Mouse (Mus musculus) forebrain, embryonic 15.5 days (tissue): ENCODE data around the gene Col1a2. TPM values are rescaled to one million over a fixed set of nuclear protein-coding genes. Genes with fewer than 3 reads are reported as not detected.

ENCODE experiments used
- ATAC-seq: fragments of 200-750 bp; cut with Nextera tagmentation; replicated peaks from 2 replicates; pipeline ENCODE4 v1.8.0; 2017; ENCODE audit warnings: mild to moderate bottlenecking, moderate TSS enrichment, moderate library complexity
- H3K27ac ChIP-seq: fragments of 300-500 bp; sonication (generic); replicated peaks from 2 replicates; pipeline ENCODE4 v1.5.1; 2015; ENCODE audit warnings: mild to moderate bottlenecking, inconsistent platforms
- H3K27me3 ChIP-seq: fragments of 300-500 bp; sonication (generic); 2 replicates; pipeline ENCODE4 v1.6.1; 2015; ENCODE audit warnings: inconsistent platforms
- H3K36me3 ChIP-seq: fragments of 300-500 bp; sonication (generic); 2 replicates; pipeline ENCODE4 v1.6.1; 2015; ENCODE audit warnings: mild to moderate bottlenecking, inconsistent platforms
- H3K4me1 ChIP-seq: fragments of 300-500 bp; sonication (generic); 2 replicates; pipeline ENCODE4 v1.6.1; 2015; ENCODE audit warnings: inconsistent platforms
- H3K4me2 ChIP-seq: fragments of 300-500 bp; sonication (generic); replicated peaks from 2 replicates; pipeline ENCODE4 v1.6.1; 2015; ENCODE audit warnings: mild to moderate bottlenecking, inconsistent platforms
- H3K4me3 ChIP-seq: fragments of 300-500 bp; sonication (generic); 2 replicates; pipeline ENCODE4 v1.5.1; 2015; ENCODE audit warnings: mild to moderate bottlenecking, inconsistent platforms
- H3K9ac ChIP-seq: fragments of 300-500 bp; sonication (generic); replicated peaks from 2 replicates; pipeline ENCODE4 v1.6.1; 2015; ENCODE audit warnings: mild to moderate bottlenecking, inconsistent platforms
- H3K9me3 ChIP-seq: fragments of 300-500 bp; sonication (generic); 2 replicates; pipeline ENCODE4 v1.6.1; 2016; ENCODE audit warnings: inconsistent platforms
- WGBS: fragments of 180-500 bp; shearing (Covaris S2); methylation state at CpG from one replicate; pipeline ENCODE4 v1.1.7; 2015; ENCODE audit warnings: mixed read lengths; 5-methylcytosine and 5-hydroxymethylcytosine counted together
- polyA plus RNA-seq: library from polyadenylated mRNA; unstranded; fragments of >200 nt; fragmentation: Nextera tagmentation; extraction: Ambion mirVana; gene quantifications from 2 replicates; pipeline ENCODE4 v1.2.1, GENCODE M21; 2015

Col1a2 gene
- polyA plus RNA-seq, 1 experiment from 2014 or later: 40.4 TPM

DNA sequence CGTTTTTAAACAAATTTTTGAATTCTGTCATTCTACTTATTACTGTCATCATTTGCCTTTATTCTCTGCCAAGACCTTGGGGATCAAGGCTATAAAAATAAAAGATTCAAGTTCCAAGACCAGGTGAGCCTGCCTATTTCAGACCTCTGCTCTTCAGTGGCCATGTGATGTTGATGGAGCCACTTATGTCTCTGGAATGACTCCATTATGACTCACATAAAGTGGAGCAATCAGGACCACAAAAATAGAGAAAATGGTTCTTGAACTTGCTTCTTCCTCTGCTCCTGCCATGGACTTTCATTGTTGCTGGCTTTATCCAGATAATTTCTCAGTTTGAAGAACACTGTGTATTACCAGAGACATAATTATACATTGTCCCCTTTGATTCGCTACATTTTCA is 10.9 kb upstream of the Col1a2 start:
- Histone ChIP-seq H3K4me1 (0 out of 2 replicates have a peak, but pooled peaks cover 5% of the 10 kb centered on the region), H3K27ac (no peak overlapping the region), H3K27me3 (no peaks in the 10 kb centered on the region), H3K36me3 (no peaks in the 10 kb centered on the region), H3K9ac (no peak overlapping the region), H3K4me2 (no peak overlapping the region), H3K9me3 (no peaks in the 10 kb centered on the region), H3K4me3 (no peak overlapping the region)
- 80% methylated on average over 2 of the region's 2 CpGs for WGBS
- no peak for ATAC-seq

DNA sequence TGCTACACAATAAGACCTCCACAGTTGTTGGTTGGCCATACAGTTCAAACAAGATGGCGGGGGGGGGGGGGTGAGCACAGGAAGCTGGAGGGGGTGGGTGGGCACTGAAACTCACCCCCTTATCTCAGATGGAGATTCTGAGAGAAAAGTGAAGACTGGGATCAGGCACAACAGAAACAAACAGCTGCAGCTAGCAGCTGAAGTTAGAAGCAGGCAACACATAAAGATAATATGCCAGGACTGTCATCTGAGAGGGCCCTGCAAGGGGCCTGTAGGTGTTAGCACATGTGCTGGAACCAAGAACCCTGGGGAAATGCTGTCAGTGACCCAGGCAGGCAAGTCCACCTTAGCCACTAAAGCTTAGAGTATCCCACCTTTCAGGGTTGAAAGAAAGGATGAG is 8.2 kb upstream of the Col1a2 start:
- ATAC-seq: no peak
- H3K4me1 ChIP-seq: no peaks in the 10 kb centered on the region
- WGBS: 88% methylated on average over 1 of the region's 1 CpGs

DNA sequence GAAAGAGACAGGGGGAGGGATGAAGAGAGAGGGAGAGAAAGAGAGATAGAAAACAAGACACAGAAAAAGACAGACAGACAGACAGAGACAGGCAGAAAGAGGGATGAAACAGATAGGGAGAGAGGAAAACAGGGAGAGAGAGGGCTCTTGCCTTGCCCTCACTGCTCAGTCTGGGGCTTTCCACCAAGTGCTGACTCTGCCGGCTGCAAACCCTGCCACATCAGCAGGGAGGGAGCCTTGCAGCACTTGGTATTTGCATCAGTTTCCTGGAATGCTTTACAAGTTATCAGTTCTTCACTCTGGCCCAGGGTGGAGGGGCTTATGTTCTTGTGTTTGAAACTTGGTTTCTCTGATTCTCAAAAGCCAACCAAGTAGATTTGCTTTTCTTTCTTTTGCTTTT is 1.5 kb upstream of the Col1a2 start:
- Histone ChIP-seq H3K9me3 (no peaks in the 10 kb centered on the region), H3K27ac (no peak overlapping the region), H3K36me3 (no peaks in the 10 kb centered on the region), H3K27me3 (peaks cover 6% of the 10 kb centered on the region), H3K4me1 (peaks cover 7% of the 10 kb centered on the region), H3K9ac (no peak overlapping the region), H3K4me2 (no peak overlapping the region), H3K4me3 (no peak overlapping the region)
- ATAC-seq: no peak
- WGBS: 9% methylated on average over 1 of the region's 1 CpGs

More for the DNA sequence above, 8.2 kb upstream of the Col1a2 start:
- H3K4me2 ChIP-seq: no peak overlapping the region
- no peak overlapping the region for H3K27ac ChIP-seq
- H3K36me3 ChIP-seq: no peaks in the 10 kb centered on the region
- H3K4me3 ChIP-seq: no peak overlapping the region
- H3K9me3 ChIP-seq: no peaks in the 10 kb centered on the region
- H3K27me3 ChIP-seq: no peaks in the 10 kb centered on the region
- H3K9ac ChIP-seq: no peak overlapping the region

DNA sequence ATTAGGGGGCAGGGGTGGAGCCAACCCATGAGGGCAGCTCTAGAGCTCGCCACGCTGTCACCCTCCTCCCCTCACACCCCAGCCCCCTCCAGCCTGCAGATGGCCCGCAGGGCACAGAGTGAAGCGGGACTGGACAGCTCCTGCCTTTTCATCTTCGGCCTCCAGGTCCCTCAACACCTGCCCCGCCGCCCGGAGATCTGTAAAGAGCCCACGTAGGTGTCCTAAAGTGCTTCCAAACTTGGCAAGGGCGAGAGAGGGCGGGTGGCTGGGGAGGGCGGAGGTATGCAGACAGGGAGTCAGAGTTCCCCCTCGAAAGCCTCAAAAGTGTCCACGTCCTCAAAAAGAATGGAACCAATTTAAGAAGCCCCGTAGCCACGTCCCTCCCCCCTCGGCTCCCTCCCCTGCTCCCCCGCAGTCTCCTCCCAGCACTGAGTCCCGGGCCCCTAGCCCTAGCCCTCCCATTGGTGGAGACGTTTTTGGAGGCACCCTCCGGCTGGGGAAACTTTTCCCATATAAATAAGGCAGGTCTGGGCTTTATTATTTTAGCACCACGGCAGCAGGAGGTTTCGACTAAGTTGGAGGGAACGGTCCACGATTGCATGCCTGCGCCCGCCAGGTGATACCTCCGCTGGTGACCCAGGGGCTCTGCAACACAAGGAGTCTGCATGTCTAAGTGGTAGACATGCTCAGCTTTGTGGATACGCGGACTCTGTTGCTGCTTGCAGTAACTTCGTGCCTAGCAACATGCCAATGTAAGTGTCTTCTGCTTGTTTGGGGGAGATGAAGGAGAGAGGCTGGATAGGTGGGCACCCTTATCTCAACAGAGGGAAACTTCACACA is 764 bp downstream of the Col1a2 start:
- no peaks in the 10 kb centered on the region for H3K36me3 ChIP-seq
- H3K9ac ChIP-seq: no peak overlapping the region
- ATAC-seq: peak; percentile 80
- no peaks in the 10 kb centered on the region for H3K9me3 ChIP-seq
- no peak overlapping the region for H3K27ac ChIP-seq
- H3K4me2 ChIP-seq: peak overlapping the region; percentile 65
- peaks cover 6% of the 10 kb centered on the region for H3K27me3 ChIP-seq
- H3K4me1 ChIP-seq: peaks cover 7% of the 10 kb centered on the region
- H3K4me3 ChIP-seq: peak overlapping the region; percentile 33
- 2% methylated on average over 31 of the region's 31 CpGs for WGBS

DNA sequence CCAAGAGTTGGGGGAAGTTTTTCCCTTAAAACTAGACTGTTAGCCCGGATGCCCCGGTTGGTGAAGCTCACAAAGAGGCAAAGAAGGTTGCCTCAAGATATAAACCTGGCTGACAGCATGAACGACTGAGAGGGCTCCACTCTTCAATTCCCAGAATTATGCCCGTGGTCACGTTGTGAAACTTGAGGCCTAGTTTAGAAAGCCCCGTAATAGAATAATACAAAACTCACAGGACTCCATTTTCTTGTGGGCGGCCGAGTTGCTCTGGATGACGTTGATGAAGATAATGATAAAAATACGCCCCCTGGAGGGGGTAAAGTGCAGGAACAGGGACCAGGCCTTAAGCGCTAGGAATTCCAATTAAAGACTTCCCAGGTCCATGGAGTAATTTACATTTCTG is 1.5 kb downstream of the Col1a2 start:
- Histone ChIP-seq H3K4me1 (peaks cover 7% of the 10 kb centered on the region), H3K36me3 (no peaks in the 10 kb centered on the region), H3K27me3 (peaks cover 6% of the 10 kb centered on the region), H3K27ac (no peak overlapping the region), H3K9me3 (no peaks in the 10 kb centered on the region), H3K4me3 (no peak overlapping the region), H3K9ac (no peak overlapping the region), H3K4me2 (peak overlapping the region; percentile 65; the same call in 1 of the 2 replicates)
- 14% methylated on average over 11 of the region's 11 CpGs for WGBS
- ATAC-seq: no peak

DNA sequence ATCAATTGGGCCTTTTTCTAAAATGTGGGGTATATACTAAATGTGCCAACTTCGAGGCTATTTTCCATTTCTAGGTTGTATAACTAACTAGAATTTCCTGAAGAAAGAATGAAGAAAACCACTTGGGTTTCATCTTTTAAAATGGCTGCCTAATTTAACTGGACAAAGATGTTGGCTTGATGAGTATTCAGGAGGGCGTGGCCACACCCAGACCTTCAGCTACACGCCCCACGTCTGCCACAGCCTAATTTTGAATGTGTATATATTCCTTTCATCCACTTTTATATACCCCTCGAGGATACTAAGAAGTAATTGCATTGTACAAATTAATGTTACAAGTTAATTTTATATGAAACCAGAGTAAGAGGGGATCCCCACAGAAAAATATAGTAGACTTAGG is 2.2 kb downstream of the Col1a2 start:
- H3K4me1 ChIP-seq: peaks cover 7% of the 10 kb centered on the region
- no peaks in the 10 kb centered on the region for H3K9me3 ChIP-seq
- no peaks in the 10 kb centered on the region for H3K36me3 ChIP-seq
- peaks cover 6% of the 10 kb centered on the region for H3K27me3 ChIP-seq
- ATAC-seq: no peak
- H3K27ac ChIP-seq: no peak overlapping the region
- no peak overlapping the region for H3K4me3 ChIP-seq
- no peak overlapping the region for H3K4me2 ChIP-seq
- H3K9ac ChIP-seq: no peak overlapping the region
- 80% methylated on average over 5 of the region's 5 CpGs for WGBS

DNA sequence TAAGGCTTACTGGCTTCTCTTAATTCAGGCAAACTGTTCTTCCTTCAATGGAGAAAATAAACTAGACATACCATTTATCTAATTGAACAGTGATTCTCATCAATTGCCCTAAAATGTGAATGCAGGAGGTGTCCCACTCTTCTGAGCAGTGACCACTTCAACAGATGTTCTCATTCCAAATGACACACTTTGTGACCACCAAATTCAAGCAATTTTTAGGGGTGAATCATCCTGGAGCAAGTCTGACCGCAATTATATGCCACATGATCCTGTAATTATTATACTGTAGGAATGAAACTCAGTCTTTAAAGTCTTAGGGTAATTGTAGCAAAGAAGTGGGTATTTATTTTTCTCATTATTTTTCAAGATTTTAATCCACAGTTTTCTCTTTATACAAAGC is 2.7 kb downstream of the Col1a2 start:
- H3K9me3 ChIP-seq: no peaks in the 10 kb centered on the region
- H3K4me1 ChIP-seq: peaks cover 7% of the 10 kb centered on the region
- no peak overlapping the region for H3K4me3 ChIP-seq
- WGBS: 89% methylated on average over 1 of the region's 1 CpGs
- no peak overlapping the region for H3K9ac ChIP-seq
- no peaks in the 10 kb centered on the region for H3K36me3 ChIP-seq
- no peak overlapping the region for H3K4me2 ChIP-seq
- no peak overlapping the region for H3K27ac ChIP-seq
- no peak for ATAC-seq
- peaks cover 6% of the 10 kb centered on the region for H3K27me3 ChIP-seq

DNA sequence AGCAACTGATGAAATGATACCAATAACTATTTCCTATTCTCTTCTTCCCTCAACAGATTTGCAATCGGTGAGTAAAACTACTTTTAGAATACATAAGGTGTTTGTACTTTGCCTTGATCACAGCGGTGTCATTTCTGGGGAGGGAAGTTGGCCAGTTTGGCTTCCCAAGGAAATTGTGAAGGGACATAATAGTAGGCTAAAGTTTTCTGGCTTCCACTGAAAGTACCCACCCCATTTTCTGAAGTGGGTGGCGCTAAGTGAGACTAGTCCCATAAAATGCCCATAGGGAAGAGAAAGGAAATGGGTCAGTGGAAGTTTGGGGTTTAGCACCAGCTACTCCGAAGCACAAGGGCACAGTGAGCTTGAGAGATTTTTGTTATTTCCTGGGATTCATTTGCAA is 3.7 kb downstream of the Col1a2 start:
- Histone ChIP-seq H3K27ac (no peak overlapping the region), H3K36me3 (no peaks in the 10 kb centered on the region), H3K9me3 (no peaks in the 10 kb centered on the region), H3K9ac (no peak overlapping the region), H3K4me3 (no peak overlapping the region), H3K4me1 (peaks cover 7% of the 10 kb centered on the region), H3K27me3 (peaks cover 6% of the 10 kb centered on the region), H3K4me2 (no peak overlapping the region)
- ATAC-seq: no peak
- 88% methylated on average over 4 of the region's 4 CpGs for WGBS

DNA sequence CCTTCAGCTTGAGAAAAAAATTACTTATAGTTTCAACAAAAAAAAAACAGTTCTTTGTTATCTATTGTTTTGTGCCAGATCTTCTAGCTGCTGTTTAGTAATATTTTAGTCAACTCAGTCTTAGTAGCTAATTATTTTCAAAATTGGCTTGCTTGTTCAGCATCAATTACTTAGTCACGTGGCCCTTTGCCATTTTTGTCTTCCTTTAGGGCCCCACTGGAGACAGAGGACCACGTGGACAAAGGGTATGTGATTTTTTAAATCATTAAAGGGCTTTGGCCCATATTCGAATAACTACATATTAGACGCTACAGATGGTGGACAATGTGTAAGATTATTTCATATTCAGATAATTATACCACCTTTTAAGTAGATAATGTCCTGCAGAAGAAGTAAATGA is 4.8 kb downstream of the Col1a2 start:
- Histone ChIP-seq H3K27ac (no peak overlapping the region), H3K4me1 (peaks cover 7% of the 10 kb centered on the region), H3K9ac (no peak overlapping the region), H3K9me3 (no peaks in the 10 kb centered on the region), H3K4me2 (no peak overlapping the region), H3K36me3 (no peaks in the 10 kb centered on the region), H3K27me3 (peaks cover 3% of the 10 kb centered on the region), H3K4me3 (no peak overlapping the region)
- WGBS: 65% methylated on average over 4 of the region's 4 CpGs
- ATAC-seq: no peak

DNA sequence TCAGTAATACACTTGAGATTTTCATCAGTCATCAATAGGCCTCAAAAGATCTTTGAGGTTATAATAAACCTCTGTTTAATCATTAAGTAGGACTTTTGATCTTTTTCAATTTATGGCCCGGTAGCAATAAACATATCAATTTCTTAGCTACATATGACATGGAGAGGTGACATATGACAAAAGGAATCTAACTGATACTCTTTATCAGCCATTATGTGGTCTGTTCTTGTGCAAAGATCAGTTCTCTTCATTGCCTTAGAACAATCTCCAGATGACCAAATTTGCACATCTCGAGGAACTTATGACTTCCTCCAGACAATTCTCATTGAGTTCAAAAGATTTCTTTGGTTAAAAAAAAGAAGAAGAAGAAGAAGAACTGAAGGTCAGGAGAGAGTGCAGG is 10.1 kb downstream of the Col1a2 start:
- 93% methylated on average over 2 of the region's 2 CpGs for WGBS

DNA sequence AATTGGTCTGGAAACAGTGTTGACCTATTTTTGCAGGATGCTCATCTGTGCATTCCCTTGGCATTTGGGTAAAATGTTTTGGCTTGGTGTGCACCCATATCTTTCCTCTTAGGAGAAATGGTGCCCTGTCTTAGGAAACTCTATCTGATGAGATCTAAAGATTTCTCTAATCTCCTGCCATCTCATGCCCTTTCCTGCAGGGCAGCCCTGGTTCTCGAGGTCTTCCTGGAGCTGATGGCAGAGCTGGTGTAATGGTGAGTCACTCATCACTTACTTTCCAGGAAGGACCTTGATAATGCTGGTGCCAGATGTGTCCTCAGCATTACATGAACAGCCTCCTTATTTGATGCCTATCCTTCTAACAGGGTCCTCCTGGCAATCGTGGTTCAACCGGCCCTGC is 16.4 kb downstream of the Col1a2 start:
- no peaks in the 10 kb centered on the region for H3K27me3 ChIP-seq
- H3K27ac ChIP-seq: no peak overlapping the region
- no peak overlapping the region for H3K4me2 ChIP-seq
- no peak overlapping the region for H3K9ac ChIP-seq
- ATAC-seq: no peak
- no peaks in the 10 kb centered on the region for H3K4me1 ChIP-seq
- WGBS: 93% methylated on average over 3 of the region's 3 CpGs
- H3K9me3 ChIP-seq: no peaks in the 10 kb centered on the region
- no peak overlapping the region for H3K4me3 ChIP-seq
- H3K36me3 ChIP-seq: no peaks in the 10 kb centered on the region

More for the DNA sequence above, 10.1 kb downstream of the Col1a2 start:
- Histone ChIP-seq H3K27me3 (no peaks in the 10 kb centered on the region), H3K4me1 (no peaks in the 10 kb centered on the region), H3K9me3 (no peaks in the 10 kb centered on the region), H3K27ac (no peak overlapping the region), H3K36me3 (no peaks in the 10 kb centered on the region), H3K4me3 (no peak overlapping the region), H3K4me2 (no peak overlapping the region), H3K9ac (no peak overlapping the region)
- ATAC-seq: no peak

DNA sequence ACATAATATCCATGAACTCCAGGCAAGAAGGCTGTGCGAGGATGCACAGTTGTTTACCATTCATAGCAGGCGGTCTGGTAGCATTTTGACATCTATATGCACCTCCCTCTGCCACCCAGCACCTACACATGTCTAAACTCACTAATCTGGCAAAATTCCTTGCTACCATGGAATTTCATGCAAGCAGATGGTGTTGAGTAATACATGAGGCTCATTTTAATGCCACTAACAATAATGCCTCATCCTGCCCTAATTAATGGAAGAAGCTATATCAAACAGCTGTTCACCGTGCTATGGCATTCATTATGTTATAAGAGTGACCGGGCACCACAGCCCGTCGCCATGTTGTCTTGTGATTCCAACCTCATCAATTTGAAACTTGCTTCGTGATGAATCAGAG is 23.8 kb downstream of the Col1a2 start:
- H3K9me3 ChIP-seq: no peaks in the 10 kb centered on the region
- no peaks in the 10 kb centered on the region for H3K4me1 ChIP-seq
- peak; percentile 61; the same call in 1 of the 2 replicates for ATAC-seq
- H3K36me3 ChIP-seq: no peaks in the 10 kb centered on the region
- H3K4me2 ChIP-seq: no peak overlapping the region
- no peak overlapping the region for H3K27ac ChIP-seq
- H3K9ac ChIP-seq: no peak overlapping the region
- H3K27me3 ChIP-seq: no peaks in the 10 kb centered on the region
- no peak overlapping the region for H3K4me3 ChIP-seq
- 56% methylated on average over 7 of the region's 7 CpGs for WGBS

DNA sequence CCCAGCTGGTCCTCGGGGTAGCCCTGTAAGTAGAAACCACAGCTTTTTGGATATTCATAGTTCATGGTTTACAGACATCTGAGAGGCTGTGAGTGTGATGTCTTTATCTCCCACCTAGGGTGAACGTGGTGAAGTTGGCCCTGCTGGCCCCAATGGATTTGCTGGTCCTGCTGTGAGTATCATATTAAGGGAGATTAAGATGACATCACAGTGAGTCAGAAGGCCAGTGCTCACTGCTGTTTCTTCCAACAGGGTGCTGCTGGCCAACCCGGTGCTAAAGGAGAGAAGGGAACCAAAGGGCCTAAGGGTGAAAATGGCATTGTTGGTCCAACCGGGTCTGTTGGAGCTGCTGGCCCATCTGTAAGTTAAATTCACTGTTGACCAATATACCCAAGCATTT is 26.4 kb downstream of the Col1a2 start:
- peaks cover 10% of the 10 kb centered on the region; the same call in 1 of the 2 replicates for H3K4me1 ChIP-seq
- no peak overlapping the region for H3K4me3 ChIP-seq
- H3K9ac ChIP-seq: no peak overlapping the region
- no peak overlapping the region for H3K27ac ChIP-seq
- H3K27me3 ChIP-seq: no peaks in the 10 kb centered on the region
- ATAC-seq: no peak
- 90% methylated on average over 4 of the region's 4 CpGs for WGBS
- H3K36me3 ChIP-seq: no peaks in the 10 kb centered on the region
- no peak overlapping the region for H3K4me2 ChIP-seq
- H3K9me3 ChIP-seq: no peaks in the 10 kb centered on the region
